Comparison of ENCODE assay signal across 8 mouse cellular contexts in genomic region chr10:14404070-14404469, GRCm38 (mm10).
DNase-seq lines count a peak whose midpoint lies in the region; ATAC-seq lines count a peak whose summit lies in the region.

No protein-coding gene starts in this region.

- H3K36me3 ChIP-seq in midbrain, embryonic 11.5 days (ENCODE audit: control insufficient read depth, insufficient read depth, low read length): no peaks in the 10 kb centered on the region
- no peaks in the 10 kb centered on the region for H3K36me3 ChIP-seq in midbrain, embryonic 15.5 days (replicated peaks)

- H3K9ac ChIP-seq in midbrain, embryonic 11.5 days (ENCODE audit: low read length): no peak overlapping the region
- no peak overlapping the region for H3K9ac ChIP-seq in midbrain, embryonic 15.5 days

- H3K9me3 ChIP-seq in midbrain, embryonic 11.5 days (ENCODE audit: control insufficient read depth, low read length): peaks cover 12% of the 10 kb centered on the region
- H3K9me3 ChIP-seq in midbrain, embryonic 15.5 days: peaks cover 14% of the 10 kb centered on the region; the same call in 1 of the 2 replicates

- 76% methylated on average over 1 of the region's 1 CpGs for WGBS in midbrain, embryonic 11.5 days
- 80% methylated on average over 1 of the region's 1 CpGs for WGBS in midbrain, embryonic 15.5 days

- no peaks in the 10 kb centered on the region for H3K27me3 ChIP-seq in midbrain, embryonic 11.5 days (ENCODE audit: control insufficient read depth, insufficient read depth, low read length)
- no peaks in the 10 kb centered on the region for H3K27me3 ChIP-seq in midbrain, embryonic 15.5 days (replicated peaks)

- intact Hi-C loops in gastrocnemius, postnatal 14 days (cut with DNase I; ENCODE audit: low total_unique reads): loop anchor here (5.0 kb wide), 1 partner anchor 303 kb away; the partner anchor contains the start of genes Nmbr and Vta1

- H3K4me1 ChIP-seq in midbrain, embryonic 11.5 days (ENCODE audit: control insufficient read depth, insufficient read depth, low read length): no peaks in the 10 kb centered on the region
- H3K4me1 ChIP-seq in midbrain, embryonic 15.5 days: no peaks in the 10 kb centered on the region

- H3K4me2 ChIP-seq in midbrain, embryonic 11.5 days: no peak overlapping the region
- H3K4me2 ChIP-seq in midbrain, embryonic 15.5 days: no peak overlapping the region

- peak; percentile 22 for DNase-seq in gastrocnemius, adult 18-20 months (ENCODE audit: low spot score)
- no peak for DNase-seq in gastrocnemius, postnatal 14 days
- DNase-seq in midbrain, embryonic 11.5 days (ENCODE audit: low spot score, missing footprints): no peak
- DNase-seq in c-Kit-positive CD71-negative TER-119-negative erythroid progenitor cells, embryonic 14.5 days (ENCODE audit: low read depth): peak; percentile 10
- peak; percentile 69 for DNase-seq in lung, postnatal 36 days
- DNase-seq in cerebellum, adult 8-10 months: no peak
- DNase-seq in gastrocnemius, postnatal 25 days: no peak

- H3K27ac ChIP-seq in midbrain, embryonic 11.5 days (ENCODE audit: low read depth, low read length): no peak overlapping the region
- H3K27ac ChIP-seq in midbrain, embryonic 15.5 days: no peak overlapping the region

- ATAC-seq in midbrain, embryonic 11.5 days (ENCODE audit: low FRiP score): 0 out of 2 replicates have a peak, but pooled peaks have one; percentile 9
- no peak for ATAC-seq in midbrain, embryonic 15.5 days (replicated peaks)

- H3K4me3 ChIP-seq in midbrain, embryonic 11.5 days (ENCODE audit: low read depth, low read length): no peak overlapping the region
- no peak overlapping the region for H3K4me3 ChIP-seq in midbrain, embryonic 15.5 days

Comparison
In these comparisons a context has a peak if more than half of its experiments do, and no peak if none do; other contexts are left out.
1. DNase-seq: peak in gastrocnemius, adult 18-20 months (single experiment), c-Kit-positive CD71-negative TER-119-negative erythroid progenitor cells, embryonic 14.5 days (single experiment) and lung, postnatal 36 days (single experiment); none in gastrocnemius, postnatal 14 days (single experiment), midbrain, embryonic 11.5 days (single experiment), cerebellum, adult 8-10 months (single experiment) and gastrocnemius, postnatal 25 days (single experiment).